Mouse (Mus musculus): ENCODE measurements around the gene Nmi. TPM values are rescaled to one million over a fixed set of nuclear protein-coding genes. Genes with fewer than 3 reads are reported as not detected.
"Not testable (repeated sequence)": the region's sequence is repeated elsewhere in the genome, so short reads cannot be mapped to it uniquely, and the experiment has no call there.

Gene Nmi
- 1 to 10 TPM; 2.2 to 2.3 TPM for total RNA-seq (2021)
- long read RNA-seq, experiment 1, partial matches to known transcripts = 0 of 1 reads
- long read RNA-seq, experiment 1, other reads (novel, unspliced or antisense) = 0 of 1 reads
- long read RNA-seq, experiment 2, partial matches to known transcripts = 0 of 2 reads
- long read RNA-seq, experiment 2, other reads (novel, unspliced or antisense) = 0 of 2 reads

GRCm38 (mm10) chr2:51973410-51973968 lies at the start of gene Nmi:
Gene Nmi (minus strand): TSS chr2:51973494.
- DNase-seq (ENCODE audit: low spot score in 2 of 2) = peak in 1 of 2 experiments; percentile 2

DNA sequence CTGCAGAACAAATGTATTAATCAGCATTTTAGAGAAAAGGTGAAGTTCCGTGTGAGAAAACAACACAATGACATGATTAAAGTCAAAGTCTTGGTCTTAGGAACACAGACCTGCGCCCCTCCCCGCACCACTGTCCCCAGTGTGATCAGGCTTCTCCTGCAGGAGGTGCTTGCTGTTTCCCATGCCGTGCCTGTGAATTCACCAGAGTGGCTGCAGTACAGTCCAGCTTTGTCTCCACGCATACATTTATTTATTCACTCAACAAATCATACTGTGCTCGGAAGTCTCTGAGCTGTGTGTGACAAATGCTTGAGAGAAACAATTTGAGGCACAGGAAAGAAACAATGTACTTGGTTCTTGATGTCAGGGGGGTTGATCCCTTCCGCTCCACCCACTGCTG lies 43.1 kb upstream of the Nmi start:
- no peak for DNase-seq (ENCODE audit: low spot score in 2 of 2)

DNA sequence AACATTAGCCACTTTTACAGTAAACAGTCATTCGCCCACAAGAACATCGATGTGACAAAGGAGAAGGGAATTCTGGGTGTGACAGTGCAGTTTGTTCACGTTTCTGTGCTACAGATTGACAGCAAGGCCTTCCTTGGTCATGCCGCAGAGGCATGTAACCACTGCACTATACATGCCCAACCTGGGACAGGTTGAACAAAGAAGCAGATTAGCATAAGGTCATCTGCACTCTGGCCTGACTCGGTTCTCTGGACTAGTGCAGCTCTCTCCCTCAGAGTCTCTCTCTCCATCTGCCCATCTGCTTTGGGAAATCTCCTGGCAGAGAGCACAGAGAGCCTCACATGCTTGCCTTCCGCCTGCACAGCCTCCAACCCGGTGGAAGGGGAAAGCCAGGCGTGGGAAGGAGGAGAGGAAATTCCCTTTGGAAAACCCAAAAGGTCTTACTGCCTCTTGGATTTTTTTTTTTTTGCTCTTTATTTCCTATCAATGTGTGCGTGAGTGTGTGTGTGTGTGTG lies 40.1 kb upstream of the Nmi start:
- DNase-seq (ENCODE audit: low spot score in 2 of 2) = peak; percentile 8 to 9

- DNase-seq (ENCODE audit: low spot score in 2 of 2) = not testable (repeated sequence)
Observed at GRCm38 (mm10) chr2:52011820-52012219, 38.5 kb upstream of the Nmi start.

- DNase-seq (ENCODE audit: low spot score in 2 of 2) = no peak
Observed at GRCm38 (mm10) chr2:52006380-52006779, 33.1 kb upstream of the Nmi start.

GRCm38 (mm10) chr2:52002299-52002698 lies 29.0 kb upstream of the Nmi start:
- DNase-seq (ENCODE audit: low spot score in 2 of 2) = not testable (repeated sequence)

- no peak for DNase-seq (ENCODE audit: low spot score in 2 of 2)
Observed at GRCm38 (mm10) chr2:52001521-52001920, 28.2 kb upstream of the Nmi start.

GRCm38 (mm10) chr2:51999996-52000395 lies 26.7 kb upstream of the Nmi start:
- DNase-seq (ENCODE audit: low spot score in 2 of 2) = no peak

DNA sequence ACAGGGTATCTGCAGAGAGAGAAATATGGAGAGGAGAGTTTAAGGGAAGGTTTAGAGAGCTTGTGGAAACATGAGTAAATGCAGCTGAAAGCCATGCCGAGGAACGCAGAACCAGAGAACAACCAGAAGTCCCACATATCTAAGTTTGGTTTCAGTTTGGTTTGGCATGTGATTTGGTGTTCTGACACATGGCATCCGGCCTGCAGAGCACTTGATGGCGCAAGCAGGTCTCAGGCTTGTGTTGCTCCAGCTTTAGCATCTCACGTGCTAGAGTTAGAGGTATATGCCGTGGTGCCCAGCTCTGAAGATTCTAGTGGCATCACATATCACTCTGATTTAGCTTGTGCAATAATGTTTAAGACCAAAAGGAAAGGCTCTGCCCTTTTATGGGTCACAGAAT lies 18.2 kb upstream of the Nmi start:
- no peak for DNase-seq (ENCODE audit: low spot score in 2 of 2)

- no peak for DNase-seq (ENCODE audit: low spot score in 2 of 2)
Observed at GRCm38 (mm10) chr2:51989559-51989958, 16.3 kb upstream of the Nmi start.

DNA sequence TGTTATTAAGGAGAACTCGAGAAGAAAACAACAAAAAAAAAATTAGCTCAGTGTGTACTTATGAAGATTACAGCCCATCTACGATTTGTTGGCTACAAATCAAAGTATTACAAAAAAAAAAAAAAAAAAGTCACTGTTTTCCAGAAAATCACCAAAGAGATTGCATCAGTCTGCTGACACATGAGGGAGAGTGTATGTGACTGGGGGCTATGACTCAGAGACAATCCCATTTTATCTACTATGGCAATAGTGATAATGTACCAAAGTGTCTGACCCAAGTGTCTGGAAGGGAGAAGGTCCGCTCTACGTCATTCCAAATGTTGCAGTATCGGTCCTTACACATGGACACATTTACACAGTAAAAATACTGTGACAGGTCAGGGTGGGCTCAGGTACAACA lies 13.4 kb upstream of the Nmi start:
- DNase-seq (ENCODE audit: low spot score in 2 of 2) = no peak

DNA sequence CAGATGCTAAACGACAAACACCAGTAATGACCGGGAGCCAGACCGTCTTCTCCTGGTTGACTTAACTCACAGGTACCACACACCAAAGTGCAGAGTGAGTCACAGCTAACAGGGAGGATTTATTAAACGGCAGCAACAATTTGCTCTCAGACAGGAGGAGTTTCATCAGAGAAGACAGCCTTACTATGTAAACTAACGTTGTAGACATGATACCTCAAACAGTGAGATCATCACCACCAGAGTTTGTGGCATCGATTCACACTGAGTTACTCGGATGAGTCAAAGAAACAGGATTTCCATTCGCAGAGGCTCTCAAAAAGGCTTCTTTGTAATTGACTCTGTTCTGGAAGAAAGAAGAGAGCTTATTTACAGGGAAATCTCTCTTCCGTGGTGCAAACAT lies 12.9 kb upstream of the Nmi start:
- no peak for DNase-seq (ENCODE audit: low spot score in 2 of 2)

DNA sequence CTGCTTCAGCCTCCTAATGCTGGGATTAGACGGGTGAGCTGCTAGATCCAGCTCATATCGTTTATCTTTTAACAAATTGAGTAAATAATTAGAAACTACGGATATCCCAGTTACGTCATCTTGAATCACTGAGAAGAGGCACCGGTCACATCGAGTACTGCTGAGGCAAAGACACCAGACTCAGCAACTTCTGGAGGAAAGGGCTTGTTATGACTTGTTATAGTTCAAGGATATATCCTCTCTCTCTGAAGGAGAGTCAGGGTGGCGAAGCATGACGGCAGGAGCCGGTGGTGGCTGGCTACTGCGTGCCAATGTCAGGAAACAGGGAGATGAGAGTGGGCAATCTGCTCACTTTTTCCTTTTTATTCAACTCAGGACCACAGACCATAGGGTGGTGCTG lies 11.9 kb upstream of the Nmi start:
- DNase-seq (ENCODE audit: low spot score in 2 of 2) = no peak

DNA sequence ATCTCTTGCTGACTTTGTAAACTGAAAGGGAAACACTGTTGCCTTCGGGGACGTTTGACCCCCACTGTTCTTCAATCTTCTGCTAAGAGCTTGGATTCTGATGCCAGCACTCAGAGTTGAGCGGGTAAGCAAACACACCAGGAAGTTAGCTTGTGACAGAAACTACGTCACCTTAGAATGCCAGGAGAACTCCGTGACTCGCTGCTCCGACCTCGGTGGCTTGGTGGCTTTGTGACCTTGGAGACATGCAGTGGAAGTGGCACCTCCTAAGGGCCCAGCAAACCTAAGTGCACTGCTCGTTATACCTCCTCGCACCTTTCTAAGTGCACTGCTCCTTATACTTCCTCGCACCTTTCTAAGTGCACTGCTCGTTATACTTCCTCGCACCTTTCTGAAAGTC lies 9.0 kb upstream of the Nmi start:
- DNase-seq (ENCODE audit: low spot score in 2 of 2) = no peak

GRCm38 (mm10) chr2:51981630-51982029 lies 8.3 kb upstream of the Nmi start:
- no peak for DNase-seq (ENCODE audit: low spot score in 2 of 2)

- DNase-seq (ENCODE audit: low spot score in 2 of 2) = peak; percentile 6 to 20
Observed at GRCm38 (mm10) chr2:51972641-51973409, 469 bp downstream of the Nmi start.

GRCm38 (mm10) chr2:51972142-51972541 lies 1.2 kb downstream of the Nmi start:
- no peak for DNase-seq (ENCODE audit: low spot score in 2 of 2)

GRCm38 (mm10) chr2:51970897-51971296 lies 2.4 kb downstream of the Nmi start:
- no peak for DNase-seq (ENCODE audit: low spot score in 2 of 2)

- DNase-seq (ENCODE audit: low spot score in 2 of 2) = no peak
Observed at GRCm38 (mm10) chr2:51967288-51967687, 6.0 kb downstream of the Nmi start.

DNA sequence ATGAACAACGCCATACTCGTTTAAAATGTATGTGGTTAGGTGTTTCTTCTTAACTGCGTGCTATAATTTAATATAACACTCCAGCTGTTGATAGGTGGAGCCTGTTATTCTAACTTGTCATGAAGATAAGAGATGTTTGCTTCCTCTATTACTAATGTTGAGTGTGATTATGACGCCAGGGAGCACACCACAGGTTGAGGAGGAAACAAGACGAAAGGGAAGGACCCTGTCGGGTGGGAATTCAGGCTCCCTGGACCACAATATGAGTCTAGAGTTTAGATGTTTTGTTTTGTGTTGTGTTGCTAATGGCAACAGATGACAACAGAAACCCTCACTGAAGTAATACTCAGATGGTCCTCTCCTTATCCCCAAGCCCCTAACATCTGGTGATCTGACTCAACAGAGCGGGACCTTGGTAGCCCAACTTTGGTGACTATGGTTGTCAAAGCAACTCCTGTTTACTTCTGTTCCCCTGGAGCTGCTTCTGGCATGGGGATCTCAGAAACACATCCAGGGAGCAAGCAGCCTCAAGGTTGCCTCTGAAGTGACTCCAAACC lies 19.6 kb downstream of the Nmi start:
- DNase-seq (ENCODE audit: low spot score in 2 of 2) = no peak

DNA sequence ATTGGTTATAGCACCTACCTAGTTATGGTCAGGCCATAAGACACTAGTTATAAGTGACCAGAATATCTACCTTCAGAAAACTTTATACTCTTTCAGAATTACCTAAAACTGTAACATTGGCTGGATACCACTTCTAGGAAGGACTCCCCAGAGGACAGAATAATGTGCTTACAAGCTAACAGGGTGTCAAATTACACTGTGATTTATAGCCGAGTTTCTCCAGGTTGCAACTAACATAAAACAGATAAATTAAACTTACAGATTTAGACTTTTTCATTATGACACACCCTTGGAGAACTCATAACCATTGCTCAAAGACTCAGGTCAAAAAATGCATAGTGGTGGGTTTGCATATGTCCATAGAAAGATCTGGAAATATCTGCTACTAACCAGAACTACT lies 22.4 kb downstream of the Nmi start:
- DNase-seq (ENCODE audit: low spot score in 2 of 2) = no peak

Measured in layer of hippocampus, postnatal 14 days (tissue).